ENCODE assay signal across 20 mouse cellular contexts in genomic region chr16:78591130-78591529, GRCm38 (mm10). TPM values are rescaled to one million over a fixed set of nuclear protein-coding genes. Genes with fewer than 3 reads are reported as not detected.
A peak's percentile ranks its signal among the peaks of the same experiment; 100 is the strongest.
DNase-seq lines count a peak whose midpoint lies in the region; ATAC-seq and TF ChIP-seq lines count a peak whose summit lies in the region.
"Had no signal": no experiment of that assay in that cellular context is flagged by ENCODE, and none has a peak within 500 bp of the region (broad histone marks: within the 10 kb centered on the region; RNA-seq: fewer than 3 reads in every experiment).

No protein-coding gene starts in this region.

- H3K36me3 ChIP-seq in CH12.LX (replicated peaks in 1 of 2; ENCODE audit: control insufficient read depth in 1 of 2, insufficient read depth in 1 of 2, low read length in 1 of 2): no peaks in the 10 kb centered on the region
- H3K36me3 ChIP-seq in heart, embryonic 11.5 days (ENCODE audit: control insufficient read depth, insufficient read depth, low read length): no peaks in the 10 kb centered on the region
- no peaks in the 10 kb centered on the region for H3K36me3 ChIP-seq in neural tube, embryonic 15.5 days
- H3K36me3 ChIP-seq: embryonic facial prominence, embryonic 13.5 days; forebrain, embryonic 12.5 days had no signal

- DNase-seq in CD4-positive helper T cell, adult 2 months (ENCODE audit: low read depth, low spot score): peak; percentile 61
- DNase-seq in CD4-positive, CD25-positive, alpha-beta regulatory T cell, adult 2 months (ENCODE audit: low read depth, low spot score): peak; percentile 31
- no peak for DNase-seq in CH12.LX (ENCODE audit: extremely low read depth)
- peak; percentile 32 for DNase-seq in induced T-regulatory cell, adult 2 months (ENCODE audit: low read depth)
- DNase-seq in layer of hippocampus, adult 8-10 months (ENCODE audit: low spot score in 2 of 2): no peak
- no peak for DNase-seq in thymus, postnatal 25 days
- DNase-seq: adrenal gland, adult 8-10 months; adrenal gland, postnatal 14 days; adrenal gland, postnatal 36 days; cerebellum, adult 11-12 months; cerebellum, adult 2 months; cerebellum, adult 9-10 months; cerebellum, postnatal 10 days; cerebellum, postnatal 25 days had no signal

- no peak overlapping the region; the same call in 1 of the 2 replicates for H3K9ac ChIP-seq in CH12.LX (ENCODE audit: insufficient read depth, low read depth)
- no peak overlapping the region for H3K9ac ChIP-seq in heart, embryonic 11.5 days (ENCODE audit: low read depth, low read length)
- no peak overlapping the region for H3K9ac ChIP-seq in neural tube, embryonic 15.5 days (replicated peaks)
- H3K9ac ChIP-seq: embryonic facial prominence, embryonic 13.5 days; forebrain, embryonic 12.5 days had no signal

- TF ChIP-seq RAD21 in CH12.LX (IDR thresholded peaks at IDR 0.05; ENCODE audit: low read depth, low read length): no peak

- H3K27ac ChIP-seq in CH12.LX (ENCODE audit: insufficient read depth, low read depth): no peak overlapping the region
- H3K27ac ChIP-seq in heart, embryonic 11.5 days (ENCODE audit: low read depth, low read length): no peak overlapping the region
- no peak overlapping the region for H3K27ac ChIP-seq in neural tube, embryonic 15.5 days (replicated peaks)
- H3K27ac ChIP-seq: embryonic facial prominence, embryonic 13.5 days; forebrain, embryonic 12.5 days had no signal

- dilution Hi-C loops in CH12.LX (cut with MboI; ENCODE audit: extremely low pct_ligation_motif_present, extremely low pct_unique_long_range_greater_than_20kb, low sequenced_read_pairs): no loop called here

- no peak overlapping the region for H3K4me3 ChIP-seq in CH12.LX (replicated peaks in 1 of 3; ENCODE audit: low read depth in 2 of 3, low read length in 2 of 3, poor library complexity in 1 of 3)
- H3K4me3 ChIP-seq in heart, embryonic 11.5 days (ENCODE audit: low read depth, low read length): no peak overlapping the region
- H3K4me3 ChIP-seq in neural tube, embryonic 15.5 days (replicated peaks): no peak overlapping the region
- H3K4me3 ChIP-seq: embryonic facial prominence, embryonic 13.5 days; forebrain, embryonic 12.5 days had no signal

- no peak for ATAC-seq in heart, embryonic 11.5 days (replicated peaks; ENCODE audit: insufficient number of reproducible peaks, low FRiP score, low TSS enrichment)
- ATAC-seq in neural tube, embryonic 15.5 days (ENCODE audit: low FRiP score): no peak
- ATAC-seq: forebrain, embryonic 14.5 days; forebrain, embryonic 16.5 days had no signal

- H3K9me3 ChIP-seq in CH12.LX (replicated peaks; ENCODE audit: low read length): no peaks in the 10 kb centered on the region
- H3K9me3 ChIP-seq in heart, embryonic 11.5 days (replicated peaks; ENCODE audit: control insufficient read depth, low read length): no peaks in the 10 kb centered on the region
- H3K9me3 ChIP-seq in neural tube, embryonic 15.5 days (replicated peaks): no peaks in the 10 kb centered on the region
- H3K9me3 ChIP-seq: embryonic facial prominence, embryonic 13.5 days; forebrain, embryonic 12.5 days had no signal

- peak overlapping the region; percentile 33 for H3K4me2 ChIP-seq in CH12.LX (ENCODE audit: insufficient read depth, low read depth, poor library complexity, severe bottlenecking)
- no peak overlapping the region for H3K4me2 ChIP-seq in heart, embryonic 11.5 days
- H3K4me2 ChIP-seq in neural tube, embryonic 15.5 days: no peak overlapping the region
- H3K4me2 ChIP-seq: embryonic facial prominence, embryonic 13.5 days; forebrain, embryonic 12.5 days had no signal

- no peaks in the 10 kb centered on the region for H3K27me3 ChIP-seq in CH12.LX (replicated peaks)
- no peaks in the 10 kb centered on the region for H3K27me3 ChIP-seq in heart, embryonic 11.5 days (ENCODE audit: control insufficient read depth, insufficient read depth, low read length)
- no peaks in the 10 kb centered on the region for H3K27me3 ChIP-seq in neural tube, embryonic 15.5 days (replicated peaks)
- H3K27me3 ChIP-seq: embryonic facial prominence, embryonic 13.5 days; forebrain, embryonic 12.5 days had no signal

- TF ChIP-seq CTCF in CH12.LX (conservative IDR thresholded peaks at IDR 0.05 in 1 of 2, IDR thresholded peaks at IDR 0.05 in 1 of 2; ENCODE audit: low read depth in 2 of 2, low read length in 2 of 2): no peak

- TF ChIP-seq EP300 in CH12.LX (IDR thresholded peaks at IDR 0.05; ENCODE audit: low read length): peak; percentile 92

- H3K79me2 ChIP-seq in CH12.LX (replicated peaks; ENCODE audit: control insufficient read depth, extremely low read depth, insufficient read depth, poor library complexity, severe bottlenecking): no peaks in the 10 kb centered on the region

- in situ Hi-C loops in CH12.LX (cut with MboI; ENCODE audit: low pct_ligation_motif_present, low pct_unique_long_range_greater_than_20kb, low sequenced_read_pairs): no loop called here

- no peak for TF ChIP-seq POLR2A in CH12.LX (IDR thresholded peaks at IDR 0.05; ENCODE audit: low read depth, low read length)

- 82% methylated on average over 6 of the region's 6 CpGs for WGBS in heart, embryonic 11.5 days (ENCODE audit: insufficient replicate concordance)
- WGBS in neural tube, embryonic 15.5 days: 89% methylated on average over 6 of the region's 6 CpGs

- H3K4me1 ChIP-seq in CH12.LX (ENCODE audit: control insufficient read depth in 1 of 2, insufficient read depth in 2 of 2): peaks cover 0 to 27% of the 10 kb centered on the region in 2 experiments; a peak in 2 of 4 replicates
- H3K4me1 ChIP-seq in heart, embryonic 11.5 days (ENCODE audit: control insufficient read depth, insufficient read depth, low read length): no peaks in the 10 kb centered on the region; the same call in 1 of the 2 replicates
- H3K4me1 ChIP-seq in neural tube, embryonic 15.5 days: no peaks in the 10 kb centered on the region
- H3K4me1 ChIP-seq: forebrain, embryonic 12.5 days had no signal

TF ChIP-seq in CH12.LX, 34 proteins besides CTCF, POLR2A, EP300 and RAD21:
- TF ChIP-seq USF2 (conservative IDR thresholded peaks at IDR 0.05; ENCODE audit: low read depth, low read length): no peak
- TF ChIP-seq BHLHE40 (IDR thresholded peaks at IDR 0.05; ENCODE audit: low read depth, low read length): peak; percentile 65
- TF ChIP-seq ETS1 (conservative IDR thresholded peaks at IDR 0.05; ENCODE audit: low read depth, low read length): peak; percentile 63
- peak; percentile 76 for TF ChIP-seq JUN (IDR thresholded peaks at IDR 0.05; ENCODE audit: insufficient read depth, low read depth, low read length)
- peak; percentile 82 for TF ChIP-seq JUND (conservative IDR thresholded peaks at IDR 0.05; ENCODE audit: low read depth, low read length)
- TF ChIP-seq MEF2A (IDR thresholded peaks at IDR 0.05; ENCODE audit: borderline replicate concordance, low read depth, low read length): 0 out of 2 replicates have a peak, but pooled peaks have one; percentile 34
- peak; percentile 47; the same call in 1 of the 2 replicates for TF ChIP-seq MYC (IDR thresholded peaks at IDR 0.05; ENCODE audit: low read depth, low read length)
- no peak for TF ChIP-seq POLR2AphosphoS2 (IDR thresholded peaks at IDR 0.05; ENCODE audit: low read depth, low read length)
TF ChIP-seq in CH12.LX: peak in this region for 6.

RNA-seq across cellular contexts. Expression of gene D16Ertd472e, which starts 14.6 kb away (rescaled TPM):
- total RNA-seq in CH12.LX (2012; rRNA removed) (40.6 and 42.9 TPM in 2 replicates), CH12.LX (2014; rRNA removed) (77.5 and 94.4 TPM in 2 replicates)
- 65.4 and 67.3 TPM in 2 replicates for polyA plus RNA-seq in CH12.LX (2012; ENCODE audit: insufficient read length, low read depth)
- 8.0 and 9.2 TPM in 2 replicates for polyA plus RNA-seq in heart, embryonic 11.5 days (2014; fragmentation: Nextera tagmentation; extraction: Ambion mirVana)
- 10 to 100 TPM; 13.8 to 15.1 (median 13.9) TPM for total RNA-seq in layer of hippocampus, adult 8-10 months (2022)
- polyA plus RNA-seq in neural tube, embryonic 15.5 days (2015; fragmentation: Nextera tagmentation; extraction: Ambion mirVana): 4.7 and 10.8 TPM in 2 replicates

Comparison
In these comparisons a context has a peak if more than half of its experiments do, and no peak if none do; other contexts are left out.
1. DNase-seq: peak in CD4-positive helper T cell, adult 2 months (single experiment), CD4-positive, CD25-positive, alpha-beta regulatory T cell, adult 2 months (single experiment) and induced T-regulatory cell, adult 2 months (single experiment); none in CH12.LX (single experiment), layer of hippocampus, adult 8-10 months (0 of 2) and thymus, postnatal 25 days (single experiment).